ENCODE assay signal across 19 mouse cellular contexts in the genomic region with DNA sequence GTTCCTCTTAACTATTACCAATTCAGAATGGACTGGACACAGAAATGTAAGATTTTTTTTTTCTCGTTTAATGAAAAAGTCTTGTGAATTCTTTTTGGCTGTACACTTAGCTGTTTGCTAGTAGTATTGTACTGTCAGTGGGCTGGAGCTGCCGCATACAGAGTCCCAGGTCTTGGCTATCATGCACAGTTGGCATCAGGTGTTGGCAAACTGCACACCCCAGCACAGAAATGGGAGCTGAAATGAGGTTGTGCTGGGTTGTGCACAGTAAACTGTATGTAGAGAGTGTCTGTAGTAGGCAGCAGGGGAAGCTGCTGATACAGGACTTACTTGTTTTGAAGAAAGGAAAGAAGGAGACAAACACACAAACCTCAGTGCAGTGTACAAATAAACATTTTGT.
A peak's percentile ranks its signal among the peaks of the same experiment; 100 is the strongest.
DNase-seq lines count a peak whose midpoint lies in the region; TF ChIP-seq lines count a peak whose summit lies in the region.
"Had no signal": no experiment of that assay in that cellular context is flagged by ENCODE, and none has a peak within 500 bp of the region (broad histone marks: within the 10 kb centered on the region; RNA-seq: fewer than 3 reads in every experiment).

No protein-coding gene starts in this region.

- DNase-seq in adrenal gland, postnatal 10 days = peak; percentile 18
- no peak for DNase-seq in adrenal gland, postnatal 25 days
- DNase-seq in cerebellum, postnatal 36 days = peak; percentile 26 to 35
- DNase-seq in cerebellum, postnatal 4 days (ENCODE audit: low spot score in 2 of 2) = no peak
- DNase-seq in gastrocnemius, adult 2 months = peak; percentile 34
- DNase-seq in gastrocnemius, postnatal 25 days = no peak
- DNase-seq in layer of hippocampus, adult 9-11 months = peak; percentile 19
- no peak for DNase-seq in left cerebral cortex, postnatal 14 days (ENCODE audit: low spot score in 2 of 2)
- DNase-seq: adrenal gland, adult 8-10 months; B cell, adult 2 months; cerebellum, adult 8-10 months; heart, adult 18-20 months; heart, postnatal 14 days; kidney, adult 18-20 months had no signal

- intact Hi-C loops in gastrocnemius, adult 2 months (cut with DNase I) = no loop called here
- intact Hi-C loops in left cerebral cortex, postnatal 14 days (cut with DNase I) = no loop called here

- no peak overlapping the region for H3K27ac ChIP-seq in gastrocnemius, adult 2 months
- H3K27ac ChIP-seq: embryonic facial prominence, embryonic 13.5 days; heart, embryonic 10.5 days; heart, embryonic 15.5 days; hindbrain, embryonic 13.5 days; intestine, embryonic 15.5 days had no signal

- no peak for TF ChIP-seq CTCF in gastrocnemius, adult 2 months (IDR thresholded peaks at IDR 0.05)

- H3K4me3 ChIP-seq in gastrocnemius, adult 2 months = no peak overlapping the region
- H3K4me3 ChIP-seq: embryonic facial prominence, embryonic 13.5 days; heart, embryonic 10.5 days; heart, embryonic 15.5 days; hindbrain, embryonic 13.5 days; intestine, embryonic 15.5 days had no signal

Comparison
In these comparisons a context has a peak if more than half of its experiments do, and no peak if none do; other contexts are left out.
1. DNase-seq: peak in adrenal gland, postnatal 10 days (single experiment), cerebellum, postnatal 36 days (2 of 2), gastrocnemius, adult 2 months (single experiment) and layer of hippocampus, adult 9-11 months (single experiment); none in adrenal gland, postnatal 25 days (single experiment), cerebellum, postnatal 4 days (0 of 2), gastrocnemius, postnatal 25 days (single experiment) and left cerebral cortex, postnatal 14 days (0 of 2).